Mouse (Mus musculus) megakaryocyte-erythroid progenitor cell, adult 5 weeks (primary cell): Measurements from ENCODE around the gene Cypt12. TPM values are rescaled to one million over a fixed set of nuclear protein-coding genes. Genes with fewer than 3 reads are reported as not detected.

ENCODE experiments used
- polyA plus RNA-seq: library from polyadenylated mRNA; stranded (reverse); fragments of >175 nt; gene quantifications from 2 replicates; pipeline ENCODE4 v1.2.3, GENCODE M21; 2012

Cypt12 gene
- polyA plus RNA-seq: not detected in 2 replicates

DNA sequence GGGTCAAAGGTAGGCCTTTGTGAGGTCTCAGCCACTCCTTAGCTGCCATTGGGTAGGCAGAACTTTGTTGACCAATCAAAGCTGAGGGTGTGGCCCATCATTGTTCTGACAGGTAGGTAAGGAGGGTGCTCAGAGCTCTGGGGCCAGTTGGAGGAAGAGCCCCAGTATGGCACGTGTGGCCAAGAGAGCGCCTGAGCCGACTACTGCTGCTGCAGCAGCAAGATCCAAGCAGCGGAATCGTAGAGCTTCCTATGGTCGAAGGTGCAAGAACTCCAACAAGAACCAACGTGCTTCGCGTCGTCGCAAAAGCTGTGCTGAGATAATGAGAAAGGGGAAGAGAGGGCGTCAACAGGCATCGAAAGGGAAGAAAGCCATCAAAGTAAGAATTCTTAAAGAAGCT is at the start of gene Cypt12:
Cypt12 (plus strand) TSS at position 112 of the 400 bp plus-strand sequence.

